In the genomic region with DNA sequence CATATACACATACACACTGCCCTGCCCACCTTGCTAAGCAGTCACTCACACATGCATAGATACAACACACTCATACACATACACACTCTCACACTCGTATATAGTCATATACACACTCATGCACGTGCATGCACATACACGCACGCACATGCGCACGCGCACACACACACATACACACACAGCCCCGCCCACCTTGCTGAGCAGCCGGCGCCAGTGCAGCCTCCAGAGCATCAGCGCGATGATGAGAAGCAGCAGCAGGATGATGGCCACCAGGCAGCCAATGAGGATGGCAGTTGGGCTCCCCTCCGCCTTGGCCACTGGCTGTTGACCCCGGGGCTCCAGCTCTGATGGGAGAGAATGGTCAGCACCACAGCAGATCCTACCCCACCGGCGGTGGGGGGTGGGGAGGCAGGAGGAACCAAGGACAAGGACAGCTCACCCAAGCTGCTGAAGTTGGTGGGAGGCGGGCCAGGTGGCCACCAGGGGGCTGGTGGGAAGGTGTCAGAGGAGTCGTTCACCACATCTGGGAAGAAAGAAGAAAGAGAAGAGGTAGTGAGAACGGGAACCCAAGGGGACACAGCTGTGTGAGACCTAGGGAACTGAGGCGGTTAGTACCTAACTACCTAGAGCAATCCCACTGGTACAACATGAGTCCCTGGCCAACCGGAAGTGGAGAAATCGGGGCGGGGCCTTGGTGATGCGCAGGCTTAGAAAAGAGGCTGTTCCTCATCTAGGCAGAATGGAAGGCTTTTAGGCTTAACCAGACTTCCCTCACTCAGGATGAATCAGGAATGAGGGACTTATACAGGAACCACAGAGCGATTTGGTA, we compare ENCODE assay signal across 23 mouse cellular contexts. TPM values are rescaled to one million over a fixed set of nuclear protein-coding genes. Genes with fewer than 3 reads are reported as not detected.
DNase-seq lines count a peak whose midpoint lies in the region; ATAC-seq and TF ChIP-seq lines count a peak whose summit lies in the region.
"Had no signal": no experiment of that assay in that cellular context is flagged by ENCODE, and none has a peak within 500 bp of the region (broad histone marks: within the 10 kb centered on the region; RNA-seq: fewer than 3 reads in every experiment).

No protein-coding gene starts in this region.

- no peak for TF ChIP-seq POLR2A in heart, adult 2 months (IDR thresholded peaks at IDR 0.05; ENCODE audit: insufficient read depth, low read depth, low read length)

- 0 out of 2 replicates have a peak, but pooled peaks have one; percentile 10 for TF ChIP-seq CTCF in heart, adult 2 months (IDR thresholded peaks at IDR 0.05)
- TF ChIP-seq CTCF in liver, postnatal 0 days (IDR thresholded peaks at IDR 0.05; ENCODE audit: low read depth) = peak; percentile 25

- no peak overlapping the region for H3K27ac ChIP-seq in heart, adult 2 months
- H3K27ac ChIP-seq in liver, postnatal 0 days (ENCODE audit: low read depth) = no peak overlapping the region
- H3K27ac ChIP-seq: embryonic facial prominence, embryonic 12.5 days; intestine, embryonic 15.5 days; liver, embryonic 14.5 days; stomach, embryonic 15.5 days had no signal

- intact Hi-C loops in heart, adult 2 months (cut with DNase I) = no loop called here
- intact Hi-C loops in gastrocnemius, postnatal 14 days (cut with DNase I; ENCODE audit: low total_unique reads) = no loop called here

- H3K9ac ChIP-seq in heart, adult 2 months (ENCODE audit: low read depth, low read length) = no peak overlapping the region
- no peak overlapping the region for H3K9ac ChIP-seq in liver, postnatal 0 days (replicated peaks)
- H3K9ac ChIP-seq: embryonic facial prominence, embryonic 12.5 days; intestine, embryonic 15.5 days; liver, embryonic 14.5 days; stomach, embryonic 15.5 days had no signal

- H3K27me3 ChIP-seq in heart, adult 2 months (ENCODE audit: control insufficient read depth, insufficient read depth, low read length) = no peaks in the 10 kb centered on the region
- H3K27me3 ChIP-seq in liver, postnatal 0 days (ENCODE audit: insufficient read depth, low read length) = no peaks in the 10 kb centered on the region
- H3K27me3 ChIP-seq: intestine, embryonic 15.5 days; stomach, embryonic 15.5 days had no signal

- no peak overlapping the region for H3K4me2 ChIP-seq in liver, postnatal 0 days (ENCODE audit: low read depth, low read length)
- H3K4me2 ChIP-seq: embryonic facial prominence, embryonic 12.5 days; intestine, embryonic 15.5 days; stomach, embryonic 15.5 days had no signal

- DNase-seq in heart, adult 2 months = no peak
- no peak for DNase-seq in heart, postnatal 4 days
- peak; percentile 51 for DNase-seq in liver, postnatal 0 days
- DNase-seq in liver (no peak), ZHBTc4 (ENCODE audit: low read depth, low spot score) (peak; percentile 72)
- DNase-seq in thymus, postnatal 14 days = peak; percentile 71
- DNase-seq in gastrocnemius, postnatal 14 days = no peak
- no peak for DNase-seq in gastrocnemius, postnatal 10 days
- DNase-seq: cerebellum, postnatal 25 days; heart, postnatal 10 days; kidney, postnatal 36 days; lung, postnatal 4 days; midbrain, embryonic 14.5 days; spleen, adult 18-20 months had no signal

- 81% methylated on average over 25 of the region's 25 CpGs for WGBS in heart, adult 2 months
- WGBS in liver, postnatal 0 days (ENCODE audit: insufficient replicate concordance) = 75% methylated on average over 25 of the region's 25 CpGs

- H3K9me3 ChIP-seq in liver, postnatal 0 days (ENCODE audit: low read length) = no peaks in the 10 kb centered on the region
- H3K9me3 ChIP-seq: embryonic facial prominence, embryonic 12.5 days; intestine, embryonic 15.5 days; stomach, embryonic 15.5 days had no signal

- no peaks in the 10 kb centered on the region for H3K4me1 ChIP-seq in heart, adult 2 months (ENCODE audit: control insufficient read depth, insufficient read depth, low read length)
- H3K4me1 ChIP-seq in liver, postnatal 0 days (ENCODE audit: insufficient read depth) = no peaks in the 10 kb centered on the region
- H3K4me1 ChIP-seq: embryonic facial prominence, embryonic 12.5 days; intestine, embryonic 15.5 days; stomach, embryonic 15.5 days had no signal

- no peak for TF ChIP-seq EP300 in heart, adult 2 months (IDR thresholded peaks at IDR 0.05; ENCODE audit: insufficient read depth, low read depth, low read length)
- no peak for TF ChIP-seq EP300 in liver, postnatal 0 days (IDR thresholded peaks at IDR 0.05; ENCODE audit: low read depth)

- H3K79me2 ChIP-seq in heart, adult 2 months (replicated peaks; ENCODE audit: control insufficient read depth, insufficient read depth, low read length) = no peaks in the 10 kb centered on the region

- no peaks in the 10 kb centered on the region for H3K36me3 ChIP-seq in heart, adult 2 months (ENCODE audit: control insufficient read depth, insufficient read depth, low read length)
- no peaks in the 10 kb centered on the region for H3K36me3 ChIP-seq in liver, postnatal 0 days (replicated peaks; ENCODE audit: insufficient read depth, low read length)

- ATAC-seq in liver, postnatal 0 days = no peak
- ATAC-seq: activated CD4-positive, CD25-positive, alpha-beta regulatory T cell, adult 4 months; intestine, embryonic 15.5 days had no signal

- H3K4me3 ChIP-seq in heart, adult 2 months = no peak overlapping the region
- no peak overlapping the region for H3K4me3 ChIP-seq in liver, postnatal 0 days (ENCODE audit: low read depth, low read length)
- H3K4me3 ChIP-seq: embryonic facial prominence, embryonic 12.5 days; intestine, embryonic 15.5 days; stomach, embryonic 15.5 days had no signal

RNA-seq across cellular contexts. Expression of a gene that starts 15.0 kb away (rescaled TPM):
- 10 to 100 TPM; 15.0 to 20.6 TPM for total RNA-seq in heart, adult 2 months (2021)
- 19.2 and 21.0 TPM in 2 replicates for polyA plus RNA-seq in heart, adult 2 months (2012; rRNA removed)
- total RNA-seq in heart, postnatal 4 days (2021) = 10 to 100 TPM; 19.4 to 20.9 TPM
- 14.1 and 15.2 TPM in 2 replicates for polyA plus RNA-seq in liver, postnatal 0 days (2015; fragmentation: Nextera tagmentation; extraction: Ambion mirVana)
- total RNA-seq in gastrocnemius, postnatal 14 days (2021) = 10 to 100 TPM; 16.1 to 19.4 TPM
- total RNA-seq in gastrocnemius, postnatal 10 days (2021) = 10 to 100 TPM; 18.2 to 20.5 TPM

RNA-seq across cellular contexts. Expression of a gene that starts 15.9 kb away (rescaled TPM):
- total RNA-seq in heart, adult 2 months (2021) = 10 to 100 TPM; 25.9 to 30.6 TPM
- 24.4 and 27.6 TPM in 2 replicates for polyA plus RNA-seq in heart, adult 2 months (2012; rRNA removed)
- 100 to 1,000 TPM; 107 to 113 TPM for total RNA-seq in heart, postnatal 4 days (2021)
- polyA plus RNA-seq in liver, postnatal 0 days (2015; fragmentation: Nextera tagmentation; extraction: Ambion mirVana) = 2.2 and 2.3 TPM in 2 replicates
- total RNA-seq in gastrocnemius, postnatal 14 days (2021) = 10 to 100 TPM; 20.3 to 23.4 TPM
- total RNA-seq in gastrocnemius, postnatal 10 days (2021) = 10 to 100 TPM; 35.2 to 42.8 TPM

RNA-seq across cellular contexts. Expression of a gene that starts 21.2 kb away (rescaled TPM):
- 10 to 100 TPM; 26.6 to 28.3 TPM for total RNA-seq in heart, adult 2 months (2021)
- 19.3 and 20.3 TPM in 2 replicates for polyA plus RNA-seq in heart, adult 2 months (2012; rRNA removed)
- total RNA-seq in heart, postnatal 4 days (2021) = 10 to 100 TPM; 29.0 to 29.2 TPM
- polyA plus RNA-seq in liver, postnatal 0 days (2015; fragmentation: Nextera tagmentation; extraction: Ambion mirVana) = 4.6 and 5.0 TPM in 2 replicates
- total RNA-seq in gastrocnemius, postnatal 14 days (2021) = 10 to 100 TPM; 15.7 to 16.6 TPM
- 10 to 100 TPM; 17.0 to 24.0 TPM for total RNA-seq in gastrocnemius, postnatal 10 days (2021)

RNA-seq across cellular contexts. Expression of a gene that starts 45.1 kb away (rescaled TPM):
- total RNA-seq in heart, adult 2 months (2021) = not detected
- polyA plus RNA-seq in heart, adult 2 months (2012; rRNA removed) = not detected in 2 replicates
- total RNA-seq in heart, postnatal 4 days (2021) = not detected
- not detected in 2 replicates for polyA plus RNA-seq in liver, postnatal 0 days (2015; fragmentation: Nextera tagmentation; extraction: Ambion mirVana)
- total RNA-seq in gastrocnemius, postnatal 14 days (2021) = not detected
- not detected for total RNA-seq in gastrocnemius, postnatal 10 days (2021)
- total RNA-seq: heart, adult 8-10 months; heart, postnatal 10 days; layer of hippocampus, postnatal 25 days had no signal
- polyA plus RNA-seq: frontal cortex, adult 2 months; limb, embryonic 11.5 days; liver, embryonic 14.5 days; midbrain, embryonic 14.5 days had no signal

Comparison
In these comparisons a context has a peak if more than half of its experiments do, and no peak if none do; other contexts are left out.
1. DNase-seq: peak in liver, postnatal 0 days (single experiment), ZHBTc4 (single experiment) and thymus, postnatal 14 days (single experiment); none in heart, adult 2 months (0 of 2), heart, postnatal 4 days (single experiment), liver (single experiment), gastrocnemius, postnatal 14 days (single experiment) and gastrocnemius, postnatal 10 days (single experiment).